Mouse (Mus musculus) liver, embryonic 14.5 days (tissue): ENCODE data around the gene Plek. TPM values are rescaled to one million over a fixed set of nuclear protein-coding genes. Genes with fewer than 3 reads are reported as not detected.
A peak's percentile ranks its signal among the peaks of the same experiment; 100 is the strongest.
"Not testable (repeated sequence)": the region's sequence is repeated elsewhere in the genome, so short reads cannot be mapped to it uniquely, and the experiment has no call there.

ENCODE experiments used
- ATAC-seq: fragments of 200-750 bp; cut with Nextera tagmentation; 2 replicates; pipeline ENCODE4 v1.8.0; 2017; ENCODE audit warnings: moderate number of reproducible peaks, mild to moderate bottlenecking, moderate library complexity; ENCODE audit not compliant: insufficient read depth
- DNase-seq, 3 experiments: peaks; one replicate each; pipeline ENCODE4 v3.0.0-alpha.2; 2012 to 2013; ENCODE audit warnings: low read depth in 3 of 3, low spot score in 3 of 3
- H3K27ac ChIP-seq: fragments of 300-500 bp; sonication (generic); 2 replicates; pipeline ENCODE4 v1.5.1; 2014; ENCODE audit warnings: moderate library complexity, mild to moderate bottlenecking, control low read depth, inconsistent platforms
- H3K27me3 ChIP-seq: fragments of 300-500 bp; sonication (generic); 2 replicates; pipeline ENCODE4 v1.6.1; 2014; ENCODE audit warnings: mild to moderate bottlenecking, low read length, moderate library complexity; ENCODE audit not compliant: control insufficient read depth, insufficient read depth
- H3K36me3 ChIP-seq: fragments of 300-500 bp; sonication (generic); replicated peaks from 2 replicates; pipeline ENCODE4 v1.6.1; 2014; ENCODE audit warnings: low read depth; ENCODE audit not compliant: control insufficient read depth, insufficient read depth
- H3K4me1 ChIP-seq, 2 experiments: fragments of 200-500 bp in 1 of 2; fragments of 300-500 bp in 1 of 2; sonication (generic) in 1 of 2; replicated peaks; 2 replicates each; pipeline ENCODE4 v1.6.1; 2012 to 2014; ENCODE audit warnings: antibody characterized with exemption in 1 of 2, inconsistent platforms in 1 of 2, low read length in 1 of 2; ENCODE audit not compliant: control insufficient read depth in 2 of 2, insufficient read depth in 2 of 2
- H3K4me2 ChIP-seq: fragments of 300-500 bp; sonication (generic); 2 replicates; pipeline ENCODE4 v1.6.1; 2014; ENCODE audit warnings: low read depth, mild to moderate bottlenecking, control low read depth, moderate library complexity
- H3K4me3 ChIP-seq, 2 experiments: fragments of 200-500 bp in 1 of 2; fragments of 300-500 bp in 1 of 2; sonication (generic) in 1 of 2; 2 replicates each; pipeline ENCODE4 v1.5.1; 2012 to 2014; ENCODE audit warnings: low read depth in 2 of 2, low read length in 2 of 2, mild to moderate bottlenecking in 2 of 2, control low read depth in 1 of 2, inconsistent platforms in 1 of 2, moderate library complexity in 1 of 2; ENCODE audit not compliant: insufficient read depth in 1 of 2
- H3K9ac ChIP-seq: fragments of 300-500 bp; sonication (generic); replicated peaks from 2 replicates; pipeline ENCODE4 v1.6.1; 2014; ENCODE audit warnings: mild to moderate bottlenecking, control low read depth, moderate library complexity
- H3K9me3 ChIP-seq: fragments of 300-500 bp; sonication (generic); 2 replicates; pipeline ENCODE4 v1.6.1; 2016; ENCODE audit warnings: low read length, mixed read lengths; ENCODE audit not compliant: control insufficient read depth
- CTCF ChIP-seq: IDR thresholded peaks from 2 replicates; pipeline ENCODE4 v1.5.1; 2016; ENCODE audit warnings: antibody characterized with exemption, low read depth, control low read depth
- EP300 ChIP-seq: IDR thresholded peaks from 2 replicates; pipeline ENCODE4 v1.6.1; 2016; ENCODE audit warnings: antibody characterized with exemption, low read depth
- WGBS: fragments of 180-500 bp; shearing (Covaris S2); extraction: QIAGEN DNeasy Blood & Tissue Kit; methylation state at CpG from one replicate; pipeline ENCODE4 v1.1.7; 2014; ENCODE audit not compliant: insufficient replicate concordance; 5-methylcytosine and 5-hydroxymethylcytosine counted together
- polyA plus RNA-seq, 2 experiments: library from polyadenylated mRNA; depleted of rRNA in 1 of 2; stranded (reverse) in 1 of 2; unstranded in 1 of 2; fragments of >200 nt; fragmentation: Nextera tagmentation in 1 of 2; extraction: Ambion mirVana in 1 of 2; gene quantifications; 2 replicates each; pipeline versions ENCODE4 v1.2.1 to v1.2.3; 2012 to 2014

Plek gene
- polyA plus RNA-seq, 2 experiments = 10.9 to 18.2 TPM

DNA sequence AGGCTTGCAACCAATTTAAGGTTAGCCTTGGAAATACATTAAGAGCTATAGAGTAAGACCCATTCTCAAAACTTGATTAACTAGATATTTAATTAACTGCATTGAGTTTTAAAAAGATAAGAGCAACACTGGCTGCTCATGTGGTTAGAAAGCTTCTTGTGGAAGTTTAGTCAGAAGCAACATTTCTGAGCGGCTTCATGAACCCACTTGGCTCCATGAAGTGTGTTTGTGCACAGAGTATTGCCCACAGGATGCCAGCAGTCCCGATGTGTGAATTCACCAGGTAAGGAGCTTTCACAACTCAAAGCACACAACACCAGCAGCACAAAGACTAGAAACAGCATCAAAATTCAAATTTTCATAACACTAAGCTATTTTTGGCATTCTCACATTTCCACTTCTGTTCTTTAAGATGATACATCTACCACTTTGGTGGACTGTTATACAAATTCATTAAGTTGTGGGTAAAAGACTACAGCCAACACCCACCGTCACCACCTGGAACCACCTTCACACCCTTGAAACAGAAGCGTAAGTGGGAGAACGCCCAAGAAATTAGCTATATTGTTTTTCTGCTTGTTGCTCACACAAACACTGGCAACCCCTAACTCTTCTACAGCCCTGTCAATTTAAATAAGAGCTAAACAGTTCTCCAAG is 44.5 kb downstream of the Plek start:
- no peaks in the 10 kb centered on the region for H3K27me3 ChIP-seq
- H3K4me2 ChIP-seq = peak overlapping the region; percentile 6; the same call in 1 of the 2 replicates
- no peaks in the 10 kb centered on the region for H3K9me3 ChIP-seq
- no peak overlapping the region for H3K9ac ChIP-seq
- WGBS = 35% methylated on average over 5 of the region's 5 CpGs
- no peaks in the 10 kb centered on the region for H3K36me3 ChIP-seq
- no peak for DNase-seq
- peaks cover 0 to 14% of the 10 kb centered on the region in 2 experiments; a peak in 2 of 4 replicates for H3K4me1 ChIP-seq
- TF ChIP-seq EP300 (no peak), CTCF (no peak)
- peak overlapping the region; percentile 10 to 33; a peak in 2 of 4 replicates for H3K4me3 ChIP-seq
- H3K27ac ChIP-seq = no peak overlapping the region
- no peak for ATAC-seq

GRCm38 (mm10) chr11:17006526-17006925 is 45.7 kb downstream of the Plek start:
- 34% methylated on average over 2 of the region's 3 CpGs for WGBS
- H3K4me2 ChIP-seq, H3K27ac ChIP-seq: not testable (repeated sequence)

GRCm38 (mm10) chr11:17004899-17005846 is 47.0 kb downstream of the Plek start:
- Histone ChIP-seq H3K27me3 (no peaks in the 10 kb centered on the region), H3K27ac (no peak overlapping the region), H3K9ac (no peak overlapping the region), H3K4me2 (no peak overlapping the region), H3K9me3 (no peaks in the 10 kb centered on the region), H3K4me1 (peaks cover 0 to 19% of the 10 kb centered on the region in 2 experiments; a peak in 2 of 4 replicates), H3K36me3 (no peaks in the 10 kb centered on the region), H3K4me3 (no peak overlapping the region)
- ATAC-seq (peak; percentile 75), DNase-seq (peak in 2 of 3 experiments; percentile 23 to 42)
- TF ChIP-seq EP300 = peak; percentile 48; the same call in 1 of the 2 replicates
- TF ChIP-seq CTCF = no peak
- WGBS = 14% methylated on average over 4 of the region's 4 CpGs

More at GRCm38 (mm10) chr11:17006526-17006925, 45.7 kb downstream of the Plek start:
- H3K36me3 ChIP-seq, H3K9me3 ChIP-seq, DNase-seq, H3K9ac ChIP-seq, H3K4me3 ChIP-seq, ATAC-seq, H3K27me3 ChIP-seq: not testable (repeated sequence)
- H3K4me1 ChIP-seq = peaks cover 0 to 15% of the 10 kb centered on the region in 2 experiments; a peak in 2 of 4 replicates

DNA sequence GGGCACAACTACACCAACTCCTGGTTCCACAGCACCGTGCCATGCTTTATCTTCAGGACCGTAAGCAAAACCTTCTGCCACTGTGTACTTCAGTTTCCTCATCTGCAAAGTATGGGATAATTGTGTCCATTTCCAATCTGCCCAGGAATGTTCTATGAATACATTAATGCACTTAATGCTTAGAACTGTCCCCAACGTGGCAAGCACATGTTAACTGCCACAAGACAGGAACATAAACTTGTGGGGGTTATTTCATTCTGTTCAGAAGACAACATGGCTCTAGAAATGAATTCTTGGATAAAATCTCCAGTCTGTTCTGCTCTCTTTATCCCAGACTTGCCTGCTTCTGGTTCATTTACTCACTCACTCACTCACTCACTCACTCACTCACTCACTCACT is 48.4 kb downstream of the Plek start:
- no peak for DNase-seq
- Histone ChIP-seq H3K4me1 (peaks cover 0 to 19% of the 10 kb centered on the region in 2 experiments; a peak in 2 of 4 replicates), H3K9me3 (no peaks in the 10 kb centered on the region), H3K9ac (no peak overlapping the region), H3K4me2 (no peak overlapping the region), H3K27me3 (no peaks in the 10 kb centered on the region), H3K4me3 (no peak overlapping the region), H3K27ac (no peak overlapping the region), H3K36me3 (no peaks in the 10 kb centered on the region)
- ATAC-seq = no peak
- 22% methylated on average over 3 of the region's 3 CpGs for whole genome bisulfite sequencing
- TF ChIP-seq EP300 (no peak), CTCF (no peak)
